Mouse (Mus musculus): ENCODE data around the gene Ly6g6d.

- TF ChIP-seq CTCF (IDR thresholded peaks at IDR 0.05; ENCODE audit: borderline replicate concordance, extremely low read depth, insufficient read depth, insufficient read length) (no peak), POLR2A (IDR thresholded peaks at IDR 0.05; ENCODE audit: borderline replicate concordance, extremely low read depth, insufficient read depth, insufficient read length, poor library complexity, severe bottlenecking) (no peak)
Observed at GRCm38 (mm10) chr17:35071454-35071853, 6.4 kb downstream of the Ly6g6d start.

Measured in brain, embryonic 14.5 days (tissue).